Mouse (Mus musculus): Measurements from ENCODE around the gene Cdk14.

GRCm38 (mm10) chr5:4824171-4824570 is 595.9 kb downstream of the Cdk14 start:
- no peak for TF ChIP-seq CTCF (conservative IDR thresholded peaks at IDR 0.05; ENCODE audit: low read length)
- no peak for TF ChIP-seq POU5F1 (IDR thresholded peaks at IDR 0.05; ENCODE audit: borderline replicate concordance, low read length)
- no peak for TF ChIP-seq NANOG (IDR thresholded peaks at IDR 0.05; ENCODE audit: borderline replicate concordance, low read length)

Measured in E14TG2a.4 (cell line).